Mouse (Mus musculus): ENCODE data around the gene Fam234b. TPM values are rescaled to one million over a fixed set of nuclear protein-coding genes. Genes with fewer than 3 reads are reported as not detected.

The Fam234b gene
- total RNA-seq, 1 experiment: 7.5 TPM

DNA sequence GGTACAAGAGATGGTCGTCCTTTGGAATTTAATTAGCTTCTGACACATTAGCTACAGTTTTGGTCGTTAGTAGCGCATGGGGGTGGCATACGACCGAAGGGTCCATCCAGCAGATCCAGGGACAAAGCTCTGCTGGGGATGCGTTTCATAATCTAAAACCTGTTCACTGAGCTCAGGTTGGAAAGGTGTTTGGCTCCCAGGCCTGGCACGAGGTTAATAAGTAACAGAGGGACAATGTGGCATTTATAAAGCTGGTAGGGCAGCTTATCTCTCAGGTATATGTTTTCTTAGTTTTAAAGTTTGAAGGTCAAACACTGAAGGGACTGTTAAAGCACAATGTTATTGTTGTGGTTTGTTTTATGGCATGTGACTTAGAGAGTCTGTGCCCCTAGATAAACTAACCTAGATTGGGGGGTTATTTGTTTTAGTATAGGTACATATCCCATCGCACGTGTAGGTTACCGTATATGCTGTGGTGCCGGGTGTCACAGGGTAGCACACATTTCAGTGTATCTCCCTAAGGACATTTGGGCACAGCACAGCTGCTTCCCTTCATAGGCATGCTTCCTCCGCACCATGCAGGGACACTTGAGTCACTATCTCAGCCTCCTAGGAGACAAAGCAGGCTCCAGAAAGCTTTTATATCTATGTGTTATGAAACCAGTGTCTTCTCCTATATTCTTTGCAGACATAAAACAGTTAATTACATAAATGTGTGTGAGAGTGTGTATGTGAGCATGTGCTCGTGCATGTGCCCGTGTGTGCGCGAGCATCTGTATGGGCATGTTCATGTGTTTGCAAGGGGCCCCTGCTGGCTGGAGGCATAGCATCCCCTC, 2.6 kb downstream of the Fam234b start:
- in situ Hi-C loops (cut with MboI; ENCODE audit: low sequenced_read_pairs in 2 of 2, unreplicated experiment in 2 of 2): no loop called here
- no peak overlapping the region for H3K27ac ChIP-seq (ENCODE audit: insufficient read depth, low read depth, low read length, poor library complexity, severe bottlenecking)
- DNase-seq (ENCODE audit: low read depth, low spot score): no peak
- no peaks in the 10 kb centered on the region for H3K36me3 ChIP-seq (ENCODE audit: control insufficient read depth, insufficient read depth, low read length, poor library complexity, severe bottlenecking)
- H3K9me3 ChIP-seq (ENCODE audit: control insufficient read depth, insufficient read depth, low read depth, low read length): no peaks in the 10 kb centered on the region
- H3K4me1 ChIP-seq (ENCODE audit: control insufficient read depth in 2 of 2, insufficient read depth in 2 of 2, low read length in 2 of 2, poor library complexity in 1 of 2): peaks cover 0 to 2% of the 10 kb centered on the region in 2 experiments; a peak in 1 of 4 replicates
- no peak overlapping the region for H3K4me3 ChIP-seq (ENCODE audit: insufficient read depth in 1 of 2, low read depth in 1 of 2, low read length in 2 of 2, poor library complexity in 1 of 2, severe bottlenecking in 1 of 2)
- H3K9ac ChIP-seq (ENCODE audit: insufficient read depth, low read depth, low read length, poor library complexity, severe bottlenecking): no peak overlapping the region
- TF ChIP-seq CHD2 (IDR thresholded peaks at IDR 0.05; ENCODE audit: low read depth, low read length): no peak
- TF ChIP-seq ZNF384 (IDR thresholded peaks at IDR 0.05; ENCODE audit: low read depth, low read length): no peak
- no peak for TF ChIP-seq HCFC1 (IDR thresholded peaks at IDR 0.05; ENCODE audit: borderline replicate concordance, insufficient read depth, low read length)
- no peak for TF ChIP-seq ZC3H11A (IDR thresholded peaks at IDR 0.05; ENCODE audit: borderline replicate concordance, low read depth, low read length)
- no peak for TF ChIP-seq MAFK (IDR thresholded peaks at IDR 0.05; ENCODE audit: insufficient read depth, low read depth, low read length)

DNA sequence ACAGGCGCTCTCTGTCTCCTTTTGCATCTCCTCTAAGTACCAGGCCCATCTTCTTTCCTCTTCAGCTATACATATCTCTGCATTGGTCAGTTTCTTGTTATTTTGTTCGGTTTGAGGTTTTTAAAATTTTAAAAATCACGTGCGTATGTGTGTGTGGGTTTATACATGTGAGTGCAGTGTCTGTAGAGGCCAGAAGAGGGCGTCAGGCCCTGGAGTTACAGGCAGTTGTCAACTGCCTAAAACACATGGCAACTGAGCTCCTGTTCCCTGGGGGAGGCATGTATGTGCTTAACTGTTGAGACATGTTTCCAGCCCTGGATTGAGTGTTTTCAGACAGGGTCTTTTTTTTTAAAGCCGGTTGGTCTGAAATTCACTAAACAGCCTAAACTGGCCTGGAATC, 4.9 kb downstream of the Fam234b start:
- Histone ChIP-seq H3K4me3 (ENCODE audit: insufficient read depth in 1 of 2, low read depth in 1 of 2, low read length in 2 of 2, poor library complexity in 1 of 2, severe bottlenecking in 1 of 2) (no peak overlapping the region), H3K4me1 (ENCODE audit: control insufficient read depth in 2 of 2, insufficient read depth in 2 of 2, low read length in 2 of 2, poor library complexity in 1 of 2) (no peaks in the 10 kb centered on the region), H3K9me3 (ENCODE audit: control insufficient read depth, insufficient read depth, low read depth, low read length) (no peaks in the 10 kb centered on the region), H3K9ac (ENCODE audit: insufficient read depth, low read depth, low read length, poor library complexity, severe bottlenecking) (no peak overlapping the region), H3K27ac (ENCODE audit: insufficient read depth, low read depth, low read length, poor library complexity, severe bottlenecking) (no peak overlapping the region), H3K36me3 (ENCODE audit: control insufficient read depth, insufficient read depth, low read length, poor library complexity, severe bottlenecking) (no peaks in the 10 kb centered on the region)
- no peak for DNase-seq (ENCODE audit: low read depth, low spot score)
- TF ChIP-seq ZC3H11A (IDR thresholded peaks at IDR 0.05; ENCODE audit: borderline replicate concordance, low read depth, low read length) (no peak), CHD2 (IDR thresholded peaks at IDR 0.05; ENCODE audit: low read depth, low read length) (no peak), MAFK (IDR thresholded peaks at IDR 0.05; ENCODE audit: insufficient read depth, low read depth, low read length) (no peak), HCFC1 (IDR thresholded peaks at IDR 0.05; ENCODE audit: borderline replicate concordance, insufficient read depth, low read length) (no peak), ZNF384 (IDR thresholded peaks at IDR 0.05; ENCODE audit: low read depth, low read length) (no peak)
- in situ Hi-C loops (cut with MboI; ENCODE audit: low sequenced_read_pairs in 2 of 2, unreplicated experiment in 2 of 2): no loop called here

DNA sequence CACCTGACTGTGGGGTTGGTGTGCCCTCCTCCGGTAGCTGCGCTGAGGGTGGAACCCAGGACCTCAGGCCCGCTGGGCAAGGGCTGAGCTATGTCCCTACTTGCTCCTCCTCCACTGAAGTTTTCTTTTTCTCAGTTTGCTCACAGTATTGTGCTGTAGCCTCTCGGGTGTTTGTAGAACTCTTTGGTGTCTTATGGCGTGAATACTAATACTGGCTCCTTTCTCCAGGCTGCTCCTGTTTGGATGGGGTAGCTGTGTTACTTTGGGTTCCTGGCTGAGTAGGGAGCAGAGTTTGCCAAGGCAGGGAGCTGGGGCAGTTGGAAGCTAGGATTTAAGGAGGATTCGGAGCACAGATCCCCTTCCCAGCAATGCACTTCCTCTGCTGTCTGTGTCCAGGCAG, 6.0 kb downstream of the Fam234b start:
- Histone ChIP-seq H3K4me1 (ENCODE audit: control insufficient read depth in 2 of 2, insufficient read depth in 2 of 2, low read length in 2 of 2, poor library complexity in 1 of 2) (no peaks in the 10 kb centered on the region), H3K9me3 (ENCODE audit: control insufficient read depth, insufficient read depth, low read depth, low read length) (no peaks in the 10 kb centered on the region), H3K4me3 (ENCODE audit: insufficient read depth in 1 of 2, low read depth in 1 of 2, low read length in 2 of 2, poor library complexity in 1 of 2, severe bottlenecking in 1 of 2) (no peak overlapping the region), H3K27ac (ENCODE audit: insufficient read depth, low read depth, low read length, poor library complexity, severe bottlenecking) (no peak overlapping the region), H3K9ac (ENCODE audit: insufficient read depth, low read depth, low read length, poor library complexity, severe bottlenecking) (no peak overlapping the region), H3K36me3 (ENCODE audit: control insufficient read depth, insufficient read depth, low read length, poor library complexity, severe bottlenecking) (no peaks in the 10 kb centered on the region)
- no peak for DNase-seq (ENCODE audit: low read depth, low spot score)
- TF ChIP-seq CHD2 (IDR thresholded peaks at IDR 0.05; ENCODE audit: low read depth, low read length) (no peak), ZC3H11A (IDR thresholded peaks at IDR 0.05; ENCODE audit: borderline replicate concordance, low read depth, low read length) (no peak), ZNF384 (IDR thresholded peaks at IDR 0.05; ENCODE audit: low read depth, low read length) (no peak), MAFK (IDR thresholded peaks at IDR 0.05; ENCODE audit: insufficient read depth, low read depth, low read length) (no peak), HCFC1 (IDR thresholded peaks at IDR 0.05; ENCODE audit: borderline replicate concordance, insufficient read depth, low read length) (no peak)
- in situ Hi-C loops (cut with MboI; ENCODE audit: low sequenced_read_pairs in 2 of 2, unreplicated experiment in 2 of 2): no loop called here

DNA sequence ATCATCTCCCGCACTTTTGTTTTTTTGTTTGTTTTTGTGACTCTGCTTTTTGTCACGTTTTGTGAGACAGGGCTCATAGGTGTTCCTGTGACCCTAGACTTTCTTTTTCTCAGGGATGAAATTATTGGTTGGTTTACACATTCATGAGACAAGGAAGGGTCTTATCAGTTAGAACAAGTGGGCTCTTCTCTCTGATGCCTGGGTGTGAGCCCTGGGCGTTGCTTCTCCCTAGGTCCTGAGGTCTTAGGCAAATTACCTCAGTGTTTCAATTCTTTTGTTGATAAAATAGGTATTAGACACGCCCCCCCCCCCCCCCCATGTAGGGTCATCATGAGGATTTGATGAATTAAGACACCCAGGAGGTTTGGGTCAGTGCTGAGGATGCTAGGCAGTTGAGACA, 7.1 kb downstream of the Fam234b start:
- 0 out of 4 replicates have a peak, but pooled peaks cover 0 to 2% of the 10 kb centered on the region in 2 experiments for H3K4me1 ChIP-seq (ENCODE audit: control insufficient read depth in 2 of 2, insufficient read depth in 2 of 2, low read length in 2 of 2, poor library complexity in 1 of 2)
- H3K9ac ChIP-seq (ENCODE audit: insufficient read depth, low read depth, low read length, poor library complexity, severe bottlenecking): no peak overlapping the region
- H3K4me3 ChIP-seq (ENCODE audit: insufficient read depth in 1 of 2, low read depth in 1 of 2, low read length in 2 of 2, poor library complexity in 1 of 2, severe bottlenecking in 1 of 2): no peak overlapping the region
- no peak overlapping the region for H3K27ac ChIP-seq (ENCODE audit: insufficient read depth, low read depth, low read length, poor library complexity, severe bottlenecking)
- no peak for TF ChIP-seq MAFK (IDR thresholded peaks at IDR 0.05; ENCODE audit: insufficient read depth, low read depth, low read length)
- no peak for TF ChIP-seq ZC3H11A (IDR thresholded peaks at IDR 0.05; ENCODE audit: borderline replicate concordance, low read depth, low read length)
- no peak for TF ChIP-seq ZNF384 (IDR thresholded peaks at IDR 0.05; ENCODE audit: low read depth, low read length)
- no peak for TF ChIP-seq HCFC1 (IDR thresholded peaks at IDR 0.05; ENCODE audit: borderline replicate concordance, insufficient read depth, low read length)
- TF ChIP-seq CHD2 (IDR thresholded peaks at IDR 0.05; ENCODE audit: low read depth, low read length): no peak
- in situ Hi-C loops (cut with MboI; ENCODE audit: low sequenced_read_pairs in 2 of 2, unreplicated experiment in 2 of 2): no loop called here
- H3K9me3 ChIP-seq (ENCODE audit: control insufficient read depth, insufficient read depth, low read depth, low read length): no peaks in the 10 kb centered on the region
- no peaks in the 10 kb centered on the region for H3K36me3 ChIP-seq (ENCODE audit: control insufficient read depth, insufficient read depth, low read length, poor library complexity, severe bottlenecking)
- DNase-seq (ENCODE audit: low read depth, low spot score): no peak
